Mouse (Mus musculus): ENCODE results near the gene Zbtb39.

DNA sequence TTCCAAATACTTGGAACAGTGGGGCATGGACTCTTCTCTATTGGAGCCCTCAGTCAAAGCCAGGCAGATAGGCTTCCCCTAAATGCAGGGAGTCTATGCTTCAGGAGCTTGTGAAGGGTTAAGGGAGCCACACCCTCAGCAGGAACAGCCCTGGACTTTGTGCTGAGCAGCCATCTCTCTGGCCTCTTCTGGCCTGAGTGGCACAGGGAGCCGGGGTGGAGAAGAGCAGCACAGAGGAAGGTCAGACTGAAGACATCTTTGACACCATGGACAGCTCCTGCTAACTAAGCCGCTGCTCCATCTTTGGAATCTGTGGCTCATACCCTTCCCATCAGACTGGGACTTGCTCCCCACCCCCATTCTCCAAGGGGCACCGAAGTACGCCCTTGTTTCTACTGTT is 36.0 kb upstream of the Zbtb39 start:
- no peak for TF ChIP-seq POLR2A (IDR thresholded peaks at IDR 0.05; ENCODE audit: borderline replicate concordance, extremely low read depth, low read depth, low read length)
- TF ChIP-seq CTCF (IDR thresholded peaks at IDR 0.05; ENCODE audit: insufficient read depth, low read length) = no peak
